Mouse (Mus musculus): ENCODE results near the gene Trak1.
A peak's percentile ranks its signal among the peaks of the same experiment; 100 is the strongest.

Trak1 gene

GRCm38 (mm10) chr9:121373107-121373506, 75.8 kb downstream of the Trak1 start:
- no peak for DNase-seq

- DNase-seq: no peak
Observed at GRCm38 (mm10) chr9:121373512-121373911, 76.2 kb downstream of the Trak1 start.

- DNase-seq: peak; percentile 58 to 76
Observed at GRCm38 (mm10) chr9:121374076-121374863, 77.0 kb downstream of the Trak1 start.

- no peak for DNase-seq
Observed at GRCm38 (mm10) chr9:121374864-121375255, 77.6 kb downstream of the Trak1 start.

GRCm38 (mm10) chr9:121376094-121376493, 78.8 kb downstream of the Trak1 start:
- DNase-seq: no peak

GRCm38 (mm10) chr9:121380310-121380920, 83.1 kb downstream of the Trak1 start:
- DNase-seq: no peak

GRCm38 (mm10) chr9:121381678-121382297, 84.5 kb downstream of the Trak1 start:
- no peak for DNase-seq

- DNase-seq: peak; percentile 77 to 81
Observed at GRCm38 (mm10) chr9:121382568-121382967, 85.3 kb downstream of the Trak1 start.

- no peak for DNase-seq
Observed at GRCm38 (mm10) chr9:121383180-121383586, 85.9 kb downstream of the Trak1 start.

- DNase-seq: no peak
Observed at GRCm38 (mm10) chr9:121384620-121385019, 87.3 kb downstream of the Trak1 start.

GRCm38 (mm10) chr9:121385091-121385748, 87.9 kb downstream of the Trak1 start:
- peak; percentile 70 to 85 for DNase-seq

GRCm38 (mm10) chr9:121385749-121386350, 88.5 kb downstream of the Trak1 start:
- peak in 1 of 2 experiments; percentile 53 for DNase-seq

- DNase-seq: no peak
Observed at GRCm38 (mm10) chr9:121387539-121388272, 90.4 kb downstream of the Trak1 start.

GRCm38 (mm10) chr9:121388273-121388931, 91.1 kb downstream of the Trak1 start:
- DNase-seq: no peak

GRCm38 (mm10) chr9:121389258-121389657, 92.0 kb downstream of the Trak1 start:
- no peak for DNase-seq

GRCm38 (mm10) chr9:121391898-121392297, 94.6 kb downstream of the Trak1 start:
- no peak for DNase-seq

- DNase-seq: peak; percentile 54 to 80
Observed at GRCm38 (mm10) chr9:121392427-121392826, 95.1 kb downstream of the Trak1 start.

GRCm38 (mm10) chr9:121393104-121393503, 95.8 kb downstream of the Trak1 start:
- no peak for DNase-seq

GRCm38 (mm10) chr9:121394882-121395281, 97.6 kb downstream of the Trak1 start:
- no peak for DNase-seq

- DNase-seq: peak in 1 of 2 experiments; percentile 24
Observed at GRCm38 (mm10) chr9:121395812-121396211, 98.5 kb downstream of the Trak1 start.

- peak; percentile 57 to 83 for DNase-seq
Observed at GRCm38 (mm10) chr9:121398100-121398760, 100.9 kb downstream of the Trak1 start.
